Mouse (Mus musculus): Measurements from ENCODE around the gene Mapk7. TPM values are rescaled to one million over a fixed set of nuclear protein-coding genes. Genes with fewer than 3 reads are reported as not detected.

Gene Mapk7
- total RNA-seq, 1 experiment from 2014 or later = 16.7 TPM

DNA sequence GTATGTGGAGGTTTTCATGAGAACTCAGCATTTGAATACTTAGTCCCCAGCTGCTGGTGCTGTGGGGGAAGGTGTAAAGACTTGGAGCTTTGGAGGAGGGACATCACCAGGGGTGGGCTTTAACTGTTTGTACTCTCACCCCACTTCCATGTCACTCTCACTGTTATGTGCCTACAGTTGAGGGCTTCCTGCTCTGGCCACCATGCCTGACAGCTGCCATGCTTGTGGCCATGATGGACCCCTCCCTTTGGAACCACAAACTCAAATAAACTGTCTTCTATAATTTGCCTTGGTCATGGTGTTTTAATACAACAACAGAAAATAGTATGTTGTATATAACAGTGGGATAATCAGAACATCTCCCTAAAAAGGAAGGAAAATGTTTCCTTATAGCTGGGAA lies 23.3 kb downstream of the Mapk7 start:
- ATAC-seq (replicated peaks; ENCODE audit: low read depth, poor library complexity, severe bottlenecking) = no peak

DNA sequence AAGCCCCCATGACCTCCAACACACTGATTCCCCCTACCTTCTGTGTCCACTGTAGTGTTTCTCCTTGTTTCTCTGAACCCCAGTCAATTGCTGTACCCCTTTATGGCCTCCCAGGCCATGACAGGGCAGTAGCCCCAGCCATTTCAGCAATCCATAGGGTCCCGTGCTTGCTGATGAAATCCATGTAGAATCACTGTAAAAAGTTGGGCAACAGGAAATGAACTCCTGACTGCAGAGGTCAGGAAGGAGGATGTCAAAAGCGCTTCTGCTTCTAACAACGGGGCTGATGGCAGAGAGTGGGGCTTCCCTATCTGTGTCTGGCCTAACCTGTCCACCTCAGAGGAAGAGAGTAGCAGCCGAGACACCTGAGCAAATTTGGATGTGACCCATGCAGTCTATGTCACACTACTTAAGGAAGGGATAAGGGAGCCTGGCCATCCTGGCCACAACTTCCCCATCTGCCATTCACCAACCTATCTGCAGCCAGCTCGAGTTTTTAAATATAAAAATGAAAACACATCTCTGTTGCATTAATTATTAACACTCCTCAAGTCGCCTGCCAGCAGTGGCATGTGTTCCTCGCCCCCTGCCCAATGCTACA lies 24.8 kb downstream of the Mapk7 start:
- ATAC-seq (replicated peaks; ENCODE audit: low read depth, poor library complexity, severe bottlenecking) = peak; percentile 62

DNA sequence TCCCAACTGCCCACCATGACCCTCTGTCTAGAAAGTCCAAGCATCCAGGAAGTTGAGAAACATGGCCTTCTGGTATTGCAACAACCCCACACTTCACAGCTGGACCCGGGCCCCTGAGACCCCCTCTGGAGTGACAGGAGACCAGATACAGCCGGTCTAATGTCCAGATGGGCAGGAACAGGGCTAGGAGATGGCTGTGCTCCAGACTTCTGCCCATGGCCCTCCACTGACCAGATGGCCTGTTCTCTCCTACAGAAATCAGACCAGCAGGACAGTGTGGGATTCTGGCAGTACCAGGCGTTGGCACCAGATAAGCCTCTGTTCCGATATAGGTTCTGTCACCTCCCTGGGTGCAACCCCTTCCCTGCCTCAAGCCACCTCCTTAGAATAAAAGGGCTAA lies 25.7 kb downstream of the Mapk7 start:
- no peak for ATAC-seq (replicated peaks; ENCODE audit: low read depth, poor library complexity, severe bottlenecking)

DNA sequence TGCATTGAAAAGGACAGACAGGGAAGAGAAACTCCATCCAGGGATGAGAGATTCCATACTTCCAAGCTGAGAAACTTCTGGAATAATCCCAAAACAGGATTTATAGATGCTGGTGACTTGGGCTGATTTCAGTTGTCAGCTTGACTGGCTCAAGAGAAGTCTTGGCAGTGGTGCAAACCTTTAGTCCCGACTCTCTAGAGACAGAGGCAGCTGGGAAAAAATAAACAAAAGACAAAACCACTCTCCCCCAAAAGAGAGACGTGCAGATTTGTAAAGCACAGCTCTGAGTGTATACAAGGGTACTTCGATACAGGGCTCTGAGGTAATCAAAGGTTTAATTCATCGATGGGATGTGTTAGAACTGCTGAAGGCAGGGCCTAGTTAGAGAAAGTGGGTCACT lies 28.8 kb downstream of the Mapk7 start:
- ATAC-seq (replicated peaks; ENCODE audit: low read depth, poor library complexity, severe bottlenecking) = no peak

DNA sequence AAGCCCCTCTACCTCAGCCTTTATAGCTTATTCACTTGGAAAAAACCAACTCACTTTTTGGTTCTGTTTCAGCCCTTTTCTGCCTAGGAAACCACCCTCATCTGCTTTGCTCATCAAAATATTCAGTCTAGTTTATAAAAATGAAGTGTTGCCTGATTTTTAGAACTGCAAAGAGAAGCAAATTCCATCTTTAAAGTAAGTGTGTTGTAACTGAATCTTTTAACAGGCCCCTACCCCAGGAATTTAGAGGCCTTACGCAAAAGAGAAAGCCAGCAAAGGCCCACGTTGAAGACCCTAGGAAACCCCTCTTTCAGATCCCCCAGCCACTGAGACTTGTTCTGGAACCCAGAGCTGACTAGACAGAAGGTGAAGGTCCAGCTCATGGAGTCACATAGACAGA lies 30.1 kb downstream of the Mapk7 start:
- ATAC-seq (replicated peaks; ENCODE audit: low read depth, poor library complexity, severe bottlenecking) = no peak

DNA sequence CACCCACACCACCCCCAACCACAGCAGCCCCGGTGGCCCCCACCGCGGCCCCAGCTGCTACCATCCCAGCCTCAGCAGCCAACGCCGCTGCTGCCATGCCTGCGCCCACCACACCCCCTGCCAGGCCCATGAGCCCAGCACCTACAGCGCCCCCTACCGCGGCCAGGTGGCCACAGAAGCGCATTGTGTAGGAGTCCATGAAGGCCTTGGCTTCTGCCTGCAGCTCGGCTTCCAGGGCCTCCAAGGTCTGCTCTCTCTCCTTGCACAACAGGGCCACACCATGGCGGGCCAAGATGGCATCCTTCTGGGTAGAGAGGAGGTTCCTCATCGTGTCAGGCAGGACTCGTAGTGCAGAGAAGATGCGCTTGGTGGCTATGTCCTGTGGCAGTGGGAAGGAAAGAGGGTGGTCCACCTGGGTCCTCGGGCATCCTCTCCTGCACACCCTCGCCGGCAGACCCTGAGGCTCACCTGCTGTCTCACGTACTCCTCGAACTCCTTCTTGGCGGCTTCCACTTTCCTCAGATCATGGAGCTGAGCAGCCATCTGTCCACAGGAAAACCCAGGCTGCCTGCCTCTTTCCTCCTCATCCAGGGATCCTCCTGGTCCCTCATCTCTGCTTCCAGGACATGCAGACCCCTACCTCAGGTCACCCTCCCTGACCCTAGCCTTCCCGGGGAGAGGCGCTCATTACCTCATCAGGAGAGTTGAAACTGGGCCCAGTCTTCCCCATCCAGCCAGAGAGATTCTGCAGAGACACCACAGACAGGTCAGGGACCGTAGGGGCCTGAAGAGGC lies 44.5 kb downstream of the Mapk7 start:
- no peak for ATAC-seq (replicated peaks; ENCODE audit: low read depth, poor library complexity, severe bottlenecking)

DNA sequence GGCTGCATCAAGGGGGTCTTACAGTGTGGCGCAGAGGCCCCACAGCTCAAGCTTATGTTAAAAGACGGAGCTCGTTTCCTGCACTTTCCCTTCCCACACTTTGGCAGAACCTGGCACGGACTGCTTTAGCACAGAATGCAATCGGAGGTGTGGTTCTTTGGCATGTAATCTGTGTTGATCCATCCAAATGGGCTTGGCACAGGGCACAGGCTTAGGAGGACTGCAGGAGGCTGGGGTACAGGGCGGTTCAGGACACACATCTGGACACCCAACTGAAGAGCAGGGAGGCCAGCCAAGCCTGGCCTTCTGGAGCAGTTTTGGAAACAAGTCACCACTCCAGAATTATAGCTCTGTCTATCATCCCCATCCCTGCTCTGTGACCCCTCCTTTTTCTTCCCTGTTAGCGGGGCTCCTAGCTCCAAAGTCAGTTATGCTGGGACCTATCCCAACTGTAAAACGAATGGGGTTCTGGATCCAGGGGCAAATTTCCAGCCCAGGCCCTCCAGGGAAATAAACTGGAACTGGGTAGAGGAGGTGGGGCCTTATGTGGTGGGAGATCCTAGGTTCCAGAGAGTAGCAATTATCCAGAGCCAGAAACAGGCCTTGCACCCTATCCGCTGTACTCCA lies 45.5 kb downstream of the Mapk7 start:
- no peak for ATAC-seq (replicated peaks; ENCODE audit: low read depth, poor library complexity, severe bottlenecking)

DNA sequence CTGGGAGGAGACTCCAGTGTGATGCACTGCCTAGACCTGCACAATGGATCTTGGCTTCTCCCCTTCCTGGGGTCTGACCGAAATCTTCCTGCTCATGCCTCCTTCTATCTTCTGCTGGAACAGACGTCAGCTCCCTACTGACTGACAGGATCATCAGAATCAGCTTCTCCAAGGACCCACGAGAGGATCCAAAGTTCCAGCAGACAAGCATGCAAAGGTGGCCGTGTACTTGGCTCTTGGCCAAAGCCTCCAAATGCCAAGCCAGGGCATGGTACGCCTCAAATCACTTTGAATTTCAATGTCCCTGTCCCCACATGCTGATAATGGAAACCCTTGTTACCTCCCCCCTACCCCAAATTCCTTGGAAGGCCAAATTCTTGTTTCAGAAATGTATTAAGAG lies 46.2 kb downstream of the Mapk7 start:
- ATAC-seq (replicated peaks; ENCODE audit: low read depth, poor library complexity, severe bottlenecking) = no peak

DNA sequence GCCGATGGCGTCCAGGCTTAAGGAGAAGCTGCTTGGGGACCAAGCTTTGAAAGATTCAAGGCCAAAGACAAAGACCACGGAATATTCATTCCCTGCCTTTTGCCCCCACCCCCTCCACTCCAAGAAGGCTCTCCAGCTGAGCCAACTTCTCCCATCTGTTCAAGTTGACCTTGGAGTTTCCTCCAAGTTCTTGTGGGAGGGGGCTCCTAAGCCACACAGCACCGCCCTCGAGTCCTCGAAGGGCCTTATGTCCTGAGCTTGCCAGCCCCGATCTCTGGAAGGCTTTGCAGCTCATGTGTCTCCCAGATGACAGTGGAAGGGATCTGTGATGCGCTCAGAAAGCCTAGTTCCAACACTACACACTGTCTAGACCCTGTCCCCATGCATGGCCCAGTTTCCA lies 46.9 kb downstream of the Mapk7 start:
- ATAC-seq (replicated peaks; ENCODE audit: low read depth, poor library complexity, severe bottlenecking) = no peak

DNA sequence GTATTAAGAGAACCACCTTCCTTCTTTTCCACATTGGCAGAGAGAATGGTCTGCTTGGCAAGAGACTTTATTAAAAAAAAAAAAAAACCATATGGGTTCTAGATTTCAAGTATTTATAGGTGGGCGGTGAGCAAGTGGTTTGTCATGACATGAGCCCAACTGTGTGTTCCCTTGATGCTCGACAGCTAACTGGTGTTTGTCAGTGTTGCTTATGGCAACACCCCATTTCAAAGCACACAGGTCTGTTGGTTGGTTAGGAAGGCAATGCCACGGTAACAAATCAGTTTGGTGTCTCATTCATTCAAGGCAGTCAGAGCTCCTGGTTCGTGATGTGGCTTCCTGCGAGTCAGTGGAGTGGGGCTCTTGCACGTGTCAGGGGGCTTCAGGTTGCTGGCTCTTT lies 50.4 kb downstream of the Mapk7 start:
- ATAC-seq (replicated peaks; ENCODE audit: low read depth, poor library complexity, severe bottlenecking) = no peak

DNA sequence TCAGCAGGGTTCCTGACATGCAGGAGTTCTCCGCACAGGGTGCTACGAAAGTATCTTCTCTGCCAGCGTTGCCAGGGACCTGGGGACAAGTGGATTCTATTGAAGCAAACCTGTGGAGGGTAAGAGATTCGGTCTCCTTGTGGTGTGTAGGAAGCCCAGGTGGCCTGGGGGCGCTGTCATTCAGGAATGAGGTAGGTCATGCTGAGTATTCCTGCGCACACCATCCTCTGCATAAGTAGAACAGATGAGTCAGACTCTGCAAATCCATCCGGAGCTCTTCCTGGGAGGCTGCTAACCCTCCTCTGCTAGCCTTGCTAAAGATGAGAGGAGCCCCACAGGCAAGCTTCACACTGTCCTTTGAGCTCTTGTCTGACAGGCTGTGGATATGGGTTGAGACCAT lies 52.5 kb downstream of the Mapk7 start:
- no peak for ATAC-seq (replicated peaks; ENCODE audit: low read depth, poor library complexity, severe bottlenecking)

DNA sequence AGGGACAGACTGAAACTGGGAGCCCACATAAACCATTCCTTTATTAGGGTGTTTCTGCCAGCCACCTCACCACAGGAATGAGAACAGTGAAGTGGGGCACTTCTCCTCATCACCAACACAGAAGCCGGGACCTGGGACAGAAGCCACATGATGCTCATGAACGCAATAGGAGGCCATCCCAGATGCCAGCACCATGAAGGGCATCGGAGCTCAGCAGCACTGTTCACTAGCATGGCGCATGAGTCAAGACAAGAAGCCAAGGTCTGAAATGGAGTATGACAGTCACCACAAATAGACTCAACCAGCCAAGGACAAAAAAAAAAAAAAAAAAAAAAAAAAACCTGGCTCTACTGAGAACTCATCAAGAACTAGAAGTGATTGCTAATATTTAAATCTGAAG lies 53.8 kb downstream of the Mapk7 start:
- no peak for ATAC-seq (replicated peaks; ENCODE audit: low read depth, poor library complexity, severe bottlenecking)

DNA sequence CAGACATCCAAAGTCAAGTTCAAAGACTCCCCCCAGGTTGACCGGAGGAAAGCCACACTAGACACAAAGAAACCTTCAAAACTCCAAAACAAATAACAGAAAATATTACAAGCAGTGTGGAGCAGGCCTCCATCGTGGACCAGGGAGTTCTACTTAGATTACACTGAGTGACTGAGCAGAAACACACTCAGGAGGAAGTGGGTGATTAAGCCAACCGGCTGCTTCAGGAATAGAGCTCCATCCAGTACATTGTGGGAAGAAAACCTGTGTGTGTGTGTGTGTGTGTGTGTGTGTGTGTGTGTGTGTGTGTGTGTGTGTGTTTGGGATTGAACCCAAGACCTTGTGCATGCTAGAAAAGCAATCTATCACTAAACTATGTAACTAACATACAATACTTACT lies 55.0 kb downstream of the Mapk7 start:
- ATAC-seq (replicated peaks; ENCODE audit: low read depth, poor library complexity, severe bottlenecking) = no peak

Other genes starting within 250 kb of the Mapk7 start
- gene Aldh3a2, start 226.9 kb downstream of the Mapk7 start, total RNA-seq (2017) = 14.5 and 37.3 TPM in 2 replicates
- gene Slc47a2, start 151.5 kb downstream of the Mapk7 start, total RNA-seq (2017) = not detected in 2 replicates
- not detected in 2 replicates for gene Slc47a1, start 116.1 kb downstream of the Mapk7 start, total RNA-seq (2017)
- gene Rnf112, start 40.3 kb downstream of the Mapk7 start, total RNA-seq (2017) = not detected in 2 replicates
- not detected in 2 replicates for gene Mfap4, start 9.0 kb downstream of the Mapk7 start, total RNA-seq (2017)
- gene B9d1, start 10.7 kb upstream of the Mapk7 start, total RNA-seq (2017) = 1.3 and 3.1 TPM in 2 replicates
- 2.1 TPM in 1 of 2 replicates, not detected in the other for gene Epn2, start 85.3 kb upstream of the Mapk7 start, total RNA-seq (2017)
- 0.37 TPM in 1 of 2 replicates, not detected in the other for gene Grap, start 158.9 kb upstream of the Mapk7 start, total RNA-seq (2017)
- gene Fam83g, start 189.7 kb upstream of the Mapk7 start, total RNA-seq (2017) = not detected in 2 replicates
- not detected in 2 replicates for gene Slc5a10, start 226.4 kb upstream of the Mapk7 start, total RNA-seq (2017)